Mouse (Mus musculus) right cerebral cortex, postnatal 10 days (tissue): ENCODE results near the gene Fgfr2.
"Not testable (repeated sequence)": the region's sequence is repeated elsewhere in the genome, so short reads cannot be mapped to it uniquely, and the experiment has no call there.

Source experiments
- DNase-seq, 2 experiments: peaks; one replicate each; pipeline ENCODE4 v3.0.0; 2021; ENCODE audit warnings: low spot score in 2 of 2

Gene Fgfr2

DNA sequence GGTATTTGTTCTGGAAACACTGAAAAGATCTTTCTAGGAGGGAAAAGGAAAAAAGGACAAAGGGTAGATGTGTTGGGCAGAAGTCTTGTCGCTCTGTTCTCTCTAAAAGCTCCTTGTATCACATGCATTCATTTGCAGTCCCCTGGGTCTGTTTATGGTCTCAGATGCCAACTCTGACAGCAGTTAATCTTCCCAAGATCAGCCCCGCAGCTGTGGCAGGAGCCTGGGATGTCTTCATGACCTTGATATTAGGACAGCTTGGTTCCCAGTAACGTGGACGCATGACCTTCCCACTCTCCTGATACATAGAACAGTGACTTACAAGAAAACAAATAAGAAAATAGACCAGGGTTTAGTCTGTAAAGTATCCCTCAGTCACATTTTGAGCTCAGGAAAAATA, 2509.2 kb downstream of the Fgfr2 start:
- no peak for DNase-seq

DNA sequence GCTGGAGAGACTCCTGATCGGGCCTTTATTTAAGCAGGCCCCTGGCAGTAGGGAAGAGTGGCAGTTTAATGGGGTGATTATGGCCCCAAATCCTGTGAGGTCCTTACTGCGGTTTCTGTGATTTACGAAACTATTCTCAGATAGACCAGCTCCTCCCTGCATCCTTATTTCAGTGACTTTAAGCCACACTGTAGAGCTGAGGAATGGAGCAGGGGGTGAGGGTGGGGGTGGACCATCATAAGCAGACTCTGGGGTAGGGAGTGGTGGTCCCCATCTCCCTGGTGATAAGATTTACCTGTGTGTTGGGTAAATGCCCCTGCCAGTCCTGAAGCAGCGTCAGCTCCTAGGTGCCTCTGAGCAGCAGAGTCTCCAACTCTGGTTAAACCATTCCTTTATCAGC, 2516.2 kb downstream of the Fgfr2 start:
- DNase-seq = no peak

DNA sequence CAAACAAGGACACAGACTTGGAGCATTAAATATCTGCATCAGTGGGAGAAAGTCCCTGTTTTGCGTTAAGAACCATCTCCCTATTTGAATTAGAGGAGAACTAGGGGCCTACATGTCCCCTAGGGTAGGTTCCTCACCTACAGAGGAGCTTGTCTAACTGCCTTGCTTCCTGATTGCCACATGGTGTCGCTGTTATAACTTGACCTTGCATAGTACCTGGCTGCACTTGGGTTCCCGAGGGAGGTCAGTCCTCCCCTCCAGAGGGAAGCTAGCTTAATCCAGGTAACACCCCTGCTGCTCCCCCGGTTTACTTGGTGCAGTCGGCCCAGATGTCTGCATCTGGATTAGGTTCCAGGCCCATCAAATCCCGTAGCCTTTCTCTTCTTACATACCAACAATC, 2518.0 kb downstream of the Fgfr2 start:
- DNase-seq = no peak

DNA sequence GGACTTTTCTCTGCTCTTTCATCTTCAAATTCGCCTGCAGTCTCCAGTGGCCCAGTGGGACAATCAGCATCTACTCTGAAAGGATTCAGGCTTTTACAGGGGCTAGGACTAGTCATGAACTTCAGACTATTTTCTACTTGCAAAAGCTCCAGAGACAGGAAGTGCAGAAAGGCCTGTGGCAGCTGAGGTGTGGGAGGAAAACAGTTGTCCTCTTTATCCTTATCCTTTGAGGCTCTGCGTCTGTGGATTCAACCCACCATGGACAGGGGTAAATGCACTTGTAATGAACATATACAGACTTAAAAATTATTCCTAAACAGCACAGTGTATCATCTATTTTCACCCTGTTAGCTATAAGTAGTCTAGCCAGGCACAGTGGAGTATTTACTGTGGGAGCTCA, 2518.8 kb downstream of the Fgfr2 start:
- no peak for DNase-seq

DNA sequence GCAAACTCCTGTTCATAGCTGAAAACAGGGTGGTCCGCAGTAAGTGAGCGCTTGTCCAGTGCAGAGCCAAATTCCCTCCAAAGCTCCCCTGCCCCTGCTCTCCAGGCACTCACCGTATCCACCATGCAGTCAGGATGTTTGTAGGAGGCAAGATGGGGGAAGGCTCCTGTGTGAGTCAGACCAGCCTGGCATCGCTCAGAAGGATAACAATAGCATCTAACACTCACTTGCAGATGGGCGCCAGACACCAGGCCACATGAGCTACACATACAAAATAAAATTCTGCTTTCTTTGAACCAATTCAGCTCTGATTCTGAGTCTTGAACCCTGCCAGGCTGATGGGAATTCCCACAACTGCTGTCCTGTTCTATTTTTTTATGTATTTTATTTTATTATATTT, 2519.6 kb downstream of the Fgfr2 start:
- peak; percentile 38 to 71 for DNase-seq

DNA sequence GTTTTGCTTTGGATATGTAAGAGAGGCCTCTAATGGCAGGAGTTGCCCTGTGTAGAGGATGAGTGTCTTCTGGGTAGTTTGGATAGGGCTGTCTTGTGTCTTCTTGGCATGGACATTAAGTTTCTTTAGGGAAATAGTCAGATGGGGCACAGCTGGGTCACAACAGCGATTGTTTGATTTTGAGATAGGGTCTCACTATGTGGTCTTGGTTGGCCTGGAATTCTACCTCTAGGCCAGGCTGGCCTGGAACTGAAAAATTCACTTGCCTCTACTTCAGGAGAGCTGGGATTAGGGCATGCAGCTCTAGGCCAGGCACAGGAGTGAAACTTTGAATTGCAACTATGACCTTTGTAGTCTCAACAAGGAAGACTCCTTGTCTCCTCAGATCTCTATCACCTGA, 2520.3 kb downstream of the Fgfr2 start:
- DNase-seq = no peak

DNA sequence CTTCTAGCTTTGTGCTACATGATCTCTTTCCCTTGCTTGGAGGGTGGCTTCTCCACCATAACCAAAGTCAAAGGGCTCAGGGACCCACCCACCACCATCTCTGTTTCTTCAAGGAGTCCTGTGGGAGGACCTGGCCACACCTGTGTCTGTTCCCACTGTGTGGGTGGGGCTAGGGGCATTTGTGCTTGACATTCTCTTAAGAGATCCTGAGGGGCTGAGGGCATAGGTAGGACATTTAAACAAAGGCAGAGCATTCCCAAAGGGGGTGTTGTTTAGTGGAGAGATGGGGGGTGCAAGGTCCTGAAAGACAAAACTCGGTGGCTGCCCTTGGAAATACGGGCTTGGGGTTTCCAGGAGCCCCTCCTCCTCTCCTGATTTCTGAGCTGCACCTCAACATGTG, 2522.6 kb downstream of the Fgfr2 start:
- no peak for DNase-seq

DNA sequence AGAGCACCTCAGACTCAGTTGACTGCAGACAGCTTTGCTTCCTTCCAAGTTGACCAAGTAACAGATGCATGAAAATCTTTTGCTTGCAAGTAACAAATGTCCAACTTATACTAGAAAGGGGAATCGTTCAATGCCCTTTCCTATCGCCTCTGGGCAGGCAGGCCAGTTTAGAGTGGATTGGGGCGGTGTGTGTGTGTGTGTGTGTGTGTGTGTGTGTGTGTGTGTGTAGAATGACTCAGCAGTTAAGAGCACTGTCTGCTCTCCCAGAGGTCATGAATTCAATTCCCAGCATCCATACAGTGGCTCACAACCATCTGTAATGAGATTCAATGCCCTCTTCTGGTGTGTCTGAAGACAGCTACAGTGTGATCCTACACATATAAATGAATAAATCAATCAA, 2523.1 kb downstream of the Fgfr2 start:
- no peak for DNase-seq

DNA sequence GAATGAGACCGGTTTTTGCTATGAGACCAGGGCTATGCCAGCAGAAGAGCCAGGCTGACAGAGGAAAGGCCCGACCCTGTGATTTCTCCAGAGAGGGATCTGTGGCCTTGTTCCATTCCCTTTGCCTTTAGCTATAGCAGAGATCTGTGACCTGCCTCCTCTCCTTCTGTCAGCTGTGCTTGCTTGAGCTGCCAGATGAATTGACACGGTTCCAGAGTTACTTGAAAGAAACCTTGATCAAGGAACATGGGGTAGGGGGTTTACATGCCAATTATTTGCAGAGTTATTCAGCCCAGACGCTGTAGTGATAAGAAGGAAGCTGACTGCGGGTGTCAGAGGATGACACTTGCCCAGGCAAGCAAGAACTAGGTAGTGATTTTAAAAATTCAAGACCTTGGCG, 2525.6 kb downstream of the Fgfr2 start:
- no peak for DNase-seq

DNA sequence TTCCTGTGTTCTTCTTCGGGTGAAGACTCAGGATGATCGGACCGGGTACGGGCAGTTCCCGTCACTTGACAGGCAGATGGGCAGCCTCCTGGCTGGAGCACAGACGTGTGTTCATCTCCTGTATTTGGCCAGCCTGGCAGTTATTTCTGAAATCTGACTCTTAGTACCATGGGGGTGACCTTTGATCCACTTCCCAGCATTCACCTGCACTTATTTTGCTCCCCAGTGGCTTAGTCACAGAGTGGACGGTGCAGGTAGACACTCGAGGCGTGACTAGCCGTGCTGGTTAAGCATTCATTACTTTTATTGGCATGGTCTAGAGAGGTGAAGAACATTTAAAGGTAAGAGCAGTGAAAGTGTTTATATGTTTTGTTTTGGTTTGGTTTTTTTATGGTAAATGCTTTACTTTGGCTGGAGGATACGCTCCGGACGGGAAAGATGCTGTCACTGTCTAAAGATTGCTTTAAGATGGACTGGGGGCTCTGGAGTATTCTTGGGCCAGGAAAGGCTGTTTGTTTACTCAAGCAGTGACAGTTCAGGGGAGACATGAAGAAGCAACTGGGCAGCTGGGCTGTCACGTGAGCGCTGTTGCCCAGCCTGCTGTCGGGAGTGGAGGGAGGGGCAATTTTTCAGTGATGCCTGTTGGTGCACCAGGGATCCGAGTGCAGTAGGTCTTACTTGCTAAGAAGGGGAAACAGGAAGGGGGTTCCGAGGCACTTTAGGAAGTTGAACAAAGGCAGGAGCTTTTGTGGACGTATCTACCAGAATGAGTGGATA, 2526.9 kb downstream of the Fgfr2 start:
- not testable (repeated sequence) for DNase-seq

DNA sequence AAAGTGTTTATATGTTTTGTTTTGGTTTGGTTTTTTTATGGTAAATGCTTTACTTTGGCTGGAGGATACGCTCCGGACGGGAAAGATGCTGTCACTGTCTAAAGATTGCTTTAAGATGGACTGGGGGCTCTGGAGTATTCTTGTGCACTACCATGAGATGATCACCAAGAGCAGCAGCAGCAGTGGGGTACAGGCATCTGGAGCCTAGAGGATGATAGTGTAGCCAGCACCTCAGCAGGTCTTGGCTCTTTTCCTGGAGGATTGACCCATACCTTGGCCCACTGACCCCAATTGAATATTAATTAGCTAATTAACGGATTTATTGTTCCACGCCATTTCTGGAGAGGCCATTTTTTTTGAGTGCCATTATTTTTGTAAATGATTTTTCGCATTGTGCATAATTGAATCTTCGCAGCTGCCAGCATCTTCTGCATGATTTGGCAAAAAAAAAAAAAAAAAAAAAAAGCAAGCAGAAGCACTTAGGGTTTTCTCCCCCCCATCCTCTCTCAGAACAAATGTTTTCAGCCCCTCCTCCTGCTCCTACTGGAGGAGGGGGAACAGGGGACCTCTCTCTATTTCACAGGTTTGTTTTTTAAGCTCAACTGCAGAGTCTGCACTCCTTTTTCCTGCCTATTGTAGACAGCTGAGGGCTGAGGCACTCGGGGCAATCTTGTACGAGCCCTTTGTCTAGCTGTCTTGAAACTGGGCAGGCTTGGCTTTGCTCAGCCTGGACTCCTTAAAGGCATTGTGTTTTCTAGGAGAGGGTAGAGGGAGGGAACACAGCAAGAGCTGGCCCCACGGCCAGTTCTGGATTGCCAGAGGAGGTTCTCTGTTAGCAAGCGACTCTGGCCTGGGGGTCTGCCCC, 2529.5 kb downstream of the Fgfr2 start:
- DNase-seq = not testable (repeated sequence)

DNA sequence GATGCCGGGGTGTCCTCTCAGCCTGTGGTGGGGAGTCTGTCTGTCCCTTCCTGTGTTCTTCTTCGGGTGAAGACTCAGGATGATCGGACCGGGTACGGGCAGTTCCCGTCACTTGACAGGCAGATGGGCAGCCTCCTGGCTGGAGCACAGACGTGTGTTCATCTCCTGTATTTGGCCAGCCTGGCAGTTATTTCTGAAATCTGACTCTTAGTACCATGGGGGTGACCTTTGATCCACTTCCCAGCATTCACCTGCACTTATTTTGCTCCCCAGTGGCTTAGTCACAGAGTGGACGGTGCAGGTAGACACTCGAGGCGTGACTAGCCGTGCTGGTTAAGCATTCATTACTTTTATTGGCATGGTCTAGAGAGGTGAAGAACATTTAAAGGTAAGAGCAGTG, 2530.2 kb downstream of the Fgfr2 start:
- not testable (repeated sequence) for DNase-seq

DNA sequence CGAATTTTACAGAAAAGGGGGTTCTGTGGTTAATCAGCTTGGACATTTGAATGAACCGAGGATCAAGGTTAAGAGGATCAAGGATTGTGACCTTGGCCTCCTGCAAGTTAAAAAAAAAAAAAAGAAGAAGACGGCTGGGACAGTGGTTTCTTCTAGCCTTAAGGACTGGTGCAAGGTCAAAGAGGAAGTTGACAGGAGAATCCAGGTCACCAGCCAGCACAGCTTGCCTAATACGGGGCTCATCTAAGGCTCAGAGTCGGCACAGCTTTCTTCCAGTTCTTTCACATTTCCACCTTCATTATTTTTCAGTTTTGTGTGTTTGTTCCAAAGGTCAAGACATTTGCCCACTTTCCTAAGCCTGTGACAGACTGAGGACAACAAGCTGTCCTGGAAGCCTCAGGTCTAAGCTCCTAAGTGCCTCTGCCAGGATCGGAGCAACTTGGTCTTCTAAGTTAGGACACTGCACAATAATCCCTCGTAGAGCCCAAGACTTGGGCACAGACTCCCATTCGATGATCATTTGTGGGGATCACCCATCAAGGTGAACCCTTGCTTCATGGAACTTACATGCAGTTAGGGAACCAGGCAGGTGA, 2532.2 kb downstream of the Fgfr2 start:
- no peak for DNase-seq

DNA sequence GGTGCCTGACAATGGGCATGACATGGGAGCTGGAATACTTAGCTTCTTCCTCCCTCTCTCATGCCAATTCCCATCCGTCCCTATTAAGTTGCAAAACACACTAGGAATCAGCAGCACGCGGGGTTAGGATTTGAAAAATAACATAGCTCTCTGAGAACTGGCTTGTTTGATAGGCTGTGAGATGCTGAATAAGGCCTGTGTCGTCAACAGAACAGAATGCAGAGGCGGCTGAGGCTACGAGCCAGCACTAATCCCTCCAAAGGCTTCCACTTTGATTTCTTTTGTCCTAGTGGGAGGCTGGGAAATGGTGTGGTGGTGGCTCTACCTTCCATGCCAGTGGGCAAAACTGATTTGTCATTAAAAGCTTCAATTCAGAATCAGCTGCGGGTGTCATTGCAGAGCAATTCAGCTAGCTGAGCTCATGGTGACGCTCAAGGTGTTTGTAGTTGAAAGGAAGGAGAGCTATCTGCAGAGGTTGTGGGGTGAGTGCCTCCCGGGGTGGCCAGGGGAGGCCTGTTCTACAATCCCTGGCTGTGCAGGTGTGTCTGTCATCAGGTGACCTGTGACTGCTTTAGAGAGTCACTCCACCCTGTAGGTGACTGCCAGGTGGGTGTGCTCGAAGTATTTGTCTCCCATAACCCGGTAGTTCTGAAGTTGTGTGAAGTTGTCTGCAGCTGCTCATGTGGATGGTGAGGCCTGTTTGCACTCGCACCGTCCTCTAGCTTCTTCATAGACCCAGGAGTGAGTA, 2532.9 kb downstream of the Fgfr2 start:
- DNase-seq = no peak

DNA sequence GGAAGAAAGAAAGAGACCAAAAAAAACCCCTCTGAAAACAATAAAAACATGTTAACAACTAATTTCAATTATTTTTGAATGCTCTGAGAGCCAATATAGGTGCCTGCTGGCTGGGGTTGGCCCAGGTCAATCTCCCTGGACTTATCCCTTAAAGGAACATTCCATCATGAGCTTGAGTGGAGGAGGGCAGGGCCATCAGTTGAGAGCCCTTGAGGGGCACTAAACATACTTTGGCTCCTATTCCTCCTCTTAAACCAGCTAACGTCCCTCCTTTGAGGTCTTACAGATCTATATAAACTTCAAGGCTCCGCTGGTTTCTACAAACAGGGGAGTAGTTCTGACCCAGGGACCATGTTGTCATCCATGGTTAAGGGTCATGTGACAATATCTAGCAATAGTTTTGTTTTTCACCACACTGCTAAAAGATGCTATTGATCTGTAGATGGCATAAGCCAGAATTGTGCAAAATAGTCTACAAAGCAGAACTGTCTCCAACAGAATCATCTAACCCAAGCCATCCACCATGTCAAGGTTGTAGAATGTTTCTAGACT, 2536.6 kb downstream of the Fgfr2 start:
- DNase-seq = no peak

DNA sequence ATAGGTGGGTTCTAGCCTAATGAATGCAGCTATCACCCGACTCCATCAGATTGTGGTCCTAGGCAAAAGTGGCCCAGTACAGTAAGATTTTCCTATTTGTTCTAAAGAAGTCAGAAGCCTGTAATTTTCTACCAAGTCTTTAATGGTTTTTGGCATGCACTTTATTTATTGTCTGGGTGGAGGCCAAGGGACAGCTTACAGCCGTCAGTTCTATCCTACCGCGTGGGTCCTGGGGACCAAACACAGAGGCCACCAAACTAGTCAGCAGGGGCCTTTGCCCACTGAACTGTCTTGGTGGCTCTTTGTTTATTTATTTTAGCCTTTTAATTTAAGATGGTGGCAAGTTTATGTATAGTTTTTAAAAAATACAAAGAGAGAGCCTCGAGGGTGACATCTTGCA, 2544.5 kb downstream of the Fgfr2 start:
- no peak for DNase-seq

DNA sequence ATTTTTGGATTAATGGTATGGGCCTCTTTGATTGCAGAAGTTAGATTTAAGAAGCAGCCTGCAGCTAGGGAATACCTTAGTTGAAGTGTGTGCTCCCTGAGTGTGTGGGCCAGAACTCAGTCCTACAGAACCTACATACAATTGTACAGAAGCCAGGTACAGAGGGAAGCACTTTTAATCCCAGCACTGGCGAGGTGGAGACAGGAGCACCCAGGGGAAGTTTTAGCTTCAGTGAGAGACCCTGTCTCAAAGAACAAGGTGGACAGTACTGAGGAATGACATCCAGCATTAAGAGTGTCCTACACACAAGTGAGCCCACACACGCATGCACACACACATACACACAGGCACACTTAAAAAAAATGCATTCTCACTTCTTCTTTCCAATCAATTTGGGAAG, 2545.1 kb downstream of the Fgfr2 start:
- DNase-seq = no peak

DNA sequence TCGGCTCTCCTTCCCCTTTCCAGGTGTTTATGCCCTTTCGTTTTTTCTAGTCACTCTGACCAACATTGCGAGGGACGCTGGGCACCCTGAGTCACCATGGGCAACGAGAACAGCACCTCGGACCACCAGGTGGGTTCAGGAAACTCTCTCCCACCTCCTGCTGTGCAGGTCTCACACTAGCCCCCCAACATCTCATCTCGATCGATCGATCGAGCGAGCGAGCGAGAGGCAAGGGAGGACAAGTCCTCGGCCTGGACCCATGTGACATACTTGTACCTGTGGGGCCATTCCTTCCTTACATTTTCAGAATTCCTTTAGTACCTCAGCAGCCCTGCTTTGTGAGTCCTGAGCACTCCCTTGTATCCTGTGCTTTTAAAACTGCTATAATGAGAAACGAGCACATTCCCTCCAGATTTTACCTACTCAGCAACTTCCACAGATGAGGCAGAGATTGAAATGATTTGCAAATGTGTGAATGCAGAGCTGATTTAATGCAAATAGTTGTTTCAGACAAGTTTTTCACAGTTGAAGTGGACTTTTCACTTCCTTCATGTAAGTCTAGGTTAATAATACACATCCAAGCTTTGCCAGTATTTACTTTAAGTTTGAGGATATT, 2545.7 kb downstream of the Fgfr2 start, which contains the start of gene Tacc2:
Tacc2 (plus strand) TSS at position 51 of the 616 bp plus-strand sequence.
- DNase-seq = no peak

DNA sequence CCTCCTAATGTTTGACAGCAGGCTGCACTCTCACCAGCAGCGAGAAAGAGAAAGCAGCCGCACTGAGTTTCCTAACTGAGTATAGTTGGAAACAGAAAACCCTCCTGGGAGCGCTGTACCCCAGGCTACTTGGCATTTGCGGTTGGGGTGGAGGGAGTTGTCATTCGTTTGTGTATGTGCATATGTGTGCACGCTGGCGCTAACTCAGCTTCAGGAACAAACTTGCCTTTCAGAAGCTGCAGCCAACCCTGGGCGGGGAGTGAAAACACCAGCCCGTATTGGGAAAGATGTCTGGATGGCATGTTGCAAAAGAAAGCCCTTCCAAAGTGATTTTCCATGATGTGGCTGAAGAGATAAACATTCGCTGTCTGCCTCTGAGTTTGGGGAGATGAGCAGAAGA, 2546.2 kb downstream of the Fgfr2 start:
- peak; percentile 34 to 40 for DNase-seq

DNA sequence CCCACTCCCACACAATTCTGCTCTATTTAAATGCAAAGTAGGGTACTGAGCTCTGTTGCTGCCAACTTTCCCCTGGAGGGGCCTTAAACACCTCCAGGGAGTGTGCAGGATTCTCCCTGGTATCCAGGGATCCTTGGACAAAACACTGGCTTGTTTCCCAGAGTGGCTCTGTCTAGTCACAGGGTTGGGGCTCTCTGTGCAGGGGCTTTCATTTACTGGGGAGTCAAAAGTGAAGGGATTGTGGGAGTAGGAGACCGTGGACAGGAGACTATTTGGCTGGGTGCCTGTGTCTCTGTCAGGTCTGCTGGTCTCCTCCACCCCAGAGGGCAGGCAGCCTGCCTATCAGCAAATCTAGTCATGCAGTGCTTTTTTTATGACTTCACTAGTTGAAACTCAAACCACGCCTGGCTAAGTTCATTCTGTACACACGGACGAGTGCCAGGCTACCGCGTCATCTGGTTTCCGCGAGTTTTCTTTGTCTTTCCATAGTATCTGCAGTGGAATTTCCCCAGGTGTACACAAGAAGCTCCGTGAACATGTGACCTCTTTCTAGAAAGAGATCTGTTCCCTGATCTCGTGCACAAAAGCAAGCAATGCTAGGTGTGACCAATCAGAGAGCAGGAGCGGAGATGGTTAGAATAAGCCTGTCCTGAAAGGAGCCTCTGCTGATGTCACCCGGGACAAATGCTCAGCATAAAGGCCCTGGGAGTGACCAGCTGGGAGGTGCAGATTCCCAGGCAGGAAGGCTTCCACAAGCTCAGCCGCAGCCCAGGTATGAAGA, 2548.7 kb downstream of the Fgfr2 start:
- no peak for DNase-seq
